Mouse (Mus musculus): ENCODE measurements at regions not wholly inside any gene's neighbourhood (a gene's known extent, or its start where the extent isn't known, plus 50 kb on each side); places are given as distances from the start of the nearest gene placed in this dataset.

GRCm38 (mm10) chr8:128109036-128109435, 249.4 kb upstream of the Nrp1 start:
- Histone ChIP-seq H3K36me3 (replicated peaks) (no peaks in the 10 kb centered on the region), H3K27me3 (ENCODE audit: poor library complexity, severe bottlenecking) (no peaks in the 10 kb centered on the region), H3K4me3 (no peak overlapping the region), H3K4me1 (no peaks in the 10 kb centered on the region), H3K9me3 (no peaks in the 10 kb centered on the region), H3K27ac (no peak overlapping the region)
- no peak for DNase-seq (ENCODE audit: extremely low spot score, low spot score)
- WGBS, result 81% methylated on average over 3 of the region's 3 CpGs

- 91% methylated on average over 3 of the region's 3 CpGs for WGBS
- no peak overlapping the region for H3K4me3 ChIP-seq
- H3K36me3 ChIP-seq (replicated peaks), result no peaks in the 10 kb centered on the region
- DNase-seq (ENCODE audit: extremely low spot score, low spot score), result no peak
- H3K4me1 ChIP-seq, result no peaks in the 10 kb centered on the region
- H3K27me3 ChIP-seq (ENCODE audit: poor library complexity, severe bottlenecking), result no peaks in the 10 kb centered on the region
- H3K27ac ChIP-seq, result no peak overlapping the region
- H3K9me3 ChIP-seq, result no peaks in the 10 kb centered on the region
Measured at GRCm38 (mm10) chr8:128111132-128111531, 247.3 kb upstream of the Nrp1 start.

DNA sequence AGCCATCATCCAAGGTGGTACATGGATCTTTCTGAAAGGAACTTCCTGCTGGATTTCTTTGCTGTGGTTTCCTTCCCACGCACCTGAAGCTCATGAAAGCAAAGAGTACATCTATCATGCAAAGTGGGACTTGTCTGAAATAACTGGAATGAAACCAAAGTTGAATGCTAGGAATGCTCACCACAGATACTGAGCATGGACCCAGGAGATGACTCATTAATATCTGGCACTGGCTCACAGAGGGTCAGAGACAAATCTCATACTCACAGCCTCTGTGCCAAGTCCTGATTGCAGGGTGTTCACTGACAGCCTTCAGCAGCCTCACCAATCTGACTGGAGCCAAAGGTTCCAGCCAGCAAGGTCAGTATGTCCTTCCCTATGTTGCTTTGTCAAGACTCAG, 245.3 kb upstream of the Nrp1 start:
- H3K9me3 ChIP-seq, result no peaks in the 10 kb centered on the region
- no peak for DNase-seq (ENCODE audit: extremely low spot score, low spot score)
- H3K27me3 ChIP-seq (ENCODE audit: poor library complexity, severe bottlenecking), result no peaks in the 10 kb centered on the region
- no peak overlapping the region for H3K4me3 ChIP-seq
- 88% methylated on average over 1 of the region's 1 CpGs for WGBS
- no peaks in the 10 kb centered on the region for H3K4me1 ChIP-seq
- H3K27ac ChIP-seq, result no peak overlapping the region
- H3K36me3 ChIP-seq (replicated peaks), result no peaks in the 10 kb centered on the region

DNA sequence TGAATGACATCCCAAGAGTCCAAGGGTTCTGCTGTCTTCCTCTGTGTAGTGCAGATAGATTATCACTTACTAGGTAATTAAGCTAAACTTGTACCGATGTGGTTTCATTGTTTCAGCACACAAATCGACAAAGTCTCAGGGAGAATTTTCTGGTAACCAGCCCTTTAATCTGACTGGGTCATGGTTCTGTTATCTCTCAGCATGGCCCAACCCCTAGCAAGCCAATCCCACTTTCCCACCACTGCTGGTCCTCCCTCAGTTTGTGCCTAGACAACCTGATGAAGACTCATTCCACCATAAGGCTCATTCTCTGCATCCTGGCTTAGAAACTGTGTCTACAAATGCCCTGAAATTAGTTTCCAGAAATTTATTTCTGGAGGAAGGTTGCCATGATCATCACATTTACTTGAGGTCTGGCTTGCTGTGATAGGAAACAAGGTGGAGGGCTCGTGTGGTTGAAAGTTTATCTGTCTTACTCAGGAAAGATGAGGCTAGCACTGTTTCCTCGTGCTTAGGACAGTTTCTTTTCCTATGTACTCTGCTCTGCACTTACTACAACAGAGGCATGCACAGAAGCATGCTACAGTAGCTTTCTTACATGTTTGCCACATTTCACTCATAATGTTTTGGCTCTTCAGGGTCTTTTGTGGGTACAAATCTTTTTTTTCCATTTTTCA, 217.0 kb upstream of the Nrp1 start:
- H3K36me3 ChIP-seq (replicated peaks), result no peaks in the 10 kb centered on the region
- H3K27me3 ChIP-seq (ENCODE audit: poor library complexity, severe bottlenecking), result no peaks in the 10 kb centered on the region
- no peak overlapping the region for H3K4me3 ChIP-seq
- no peak for DNase-seq (ENCODE audit: extremely low spot score, low spot score)
- H3K4me1 ChIP-seq, result no peaks in the 10 kb centered on the region
- no peak overlapping the region for H3K27ac ChIP-seq
- H3K9me3 ChIP-seq, result no peaks in the 10 kb centered on the region
- 88% methylated on average over 4 of the region's 4 CpGs for WGBS

DNA sequence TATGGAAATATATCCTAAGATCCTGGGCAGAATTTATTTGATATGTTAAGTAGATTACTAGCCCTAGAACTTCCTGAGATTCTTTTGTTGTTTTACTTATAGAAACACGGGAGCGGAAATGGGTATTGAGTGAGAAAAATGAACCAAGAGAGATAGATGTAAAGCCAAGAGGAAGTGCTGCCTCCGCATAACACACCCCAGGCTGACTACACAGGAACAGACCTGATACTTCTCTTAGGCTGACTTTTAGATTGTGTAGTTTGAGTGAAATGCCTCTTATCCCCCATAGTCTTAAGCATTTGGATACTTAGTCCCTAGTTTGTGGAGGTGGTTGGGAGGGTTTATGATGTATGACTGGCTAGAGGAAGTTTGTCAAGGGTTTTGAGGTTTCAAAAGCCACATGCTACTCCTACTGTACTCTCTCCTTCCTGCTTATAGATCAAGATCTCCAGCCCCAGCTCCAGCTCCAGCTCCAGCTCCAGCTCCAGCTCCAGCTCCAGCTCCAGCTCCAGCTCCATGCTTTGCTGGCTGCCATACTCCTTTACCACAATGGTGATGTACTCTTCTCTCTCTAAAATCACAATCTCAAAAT, 210.0 kb upstream of the Nrp1 start:
- WGBS, result 92% methylated on average over 3 of the region's 3 CpGs
- Histone ChIP-seq H3K4me1 (no peaks in the 10 kb centered on the region), H3K27me3 (ENCODE audit: poor library complexity, severe bottlenecking) (peaks cover 3% of the 10 kb centered on the region), H3K36me3 (replicated peaks) (no peaks in the 10 kb centered on the region), H3K27ac (no peak overlapping the region), H3K4me3 (no peak overlapping the region), H3K9me3 (no peaks in the 10 kb centered on the region)
- no peak for DNase-seq (ENCODE audit: extremely low spot score, low spot score)

DNA sequence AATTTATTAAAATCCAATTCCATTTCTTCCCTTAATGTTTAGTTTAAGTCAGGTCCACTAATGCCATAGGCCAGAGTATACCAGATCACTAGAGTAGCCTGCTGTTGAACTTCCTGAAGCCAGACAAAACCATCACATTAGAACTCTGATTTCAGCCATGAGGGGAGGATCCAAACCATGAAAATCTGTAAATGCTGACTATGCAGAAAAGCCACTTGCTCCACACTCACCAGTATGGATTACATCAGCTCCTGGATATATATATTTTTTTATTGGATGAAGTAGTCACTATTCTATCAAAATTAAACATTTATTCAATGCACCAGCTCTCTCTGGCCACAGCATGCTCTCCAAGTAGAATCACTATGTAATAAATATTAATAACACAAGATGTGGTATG, 202.8 kb upstream of the Nrp1 start:
- no peaks in the 10 kb centered on the region for H3K36me3 ChIP-seq (replicated peaks)
- no peak for DNase-seq (ENCODE audit: extremely low spot score, low spot score)
- H3K9me3 ChIP-seq, result no peaks in the 10 kb centered on the region
- peaks cover 50% of the 10 kb centered on the region for H3K27me3 ChIP-seq (ENCODE audit: poor library complexity, severe bottlenecking)
- no peak overlapping the region for H3K27ac ChIP-seq
- H3K4me3 ChIP-seq, result no peak overlapping the region
- H3K4me1 ChIP-seq, result peaks cover 21% of the 10 kb centered on the region

DNA sequence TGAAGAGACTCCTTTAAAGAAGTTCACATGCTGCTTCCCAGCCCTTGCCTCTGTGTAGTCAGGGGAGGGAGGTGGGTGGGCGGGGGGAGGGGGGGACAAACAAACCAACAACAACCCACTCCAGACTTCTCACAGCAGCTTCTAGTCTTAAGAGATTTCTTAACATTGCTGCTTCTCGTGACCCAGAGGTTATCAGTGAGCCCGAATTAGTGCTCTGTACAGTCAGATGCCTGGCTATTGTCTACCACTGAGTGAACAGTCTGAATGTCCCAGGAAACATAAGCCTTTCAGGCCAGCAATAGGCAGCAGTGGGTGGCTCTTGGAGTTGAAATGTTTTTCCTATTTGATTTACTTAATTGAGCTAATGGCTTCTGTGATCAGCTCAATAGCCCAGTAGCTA, 202.2 kb upstream of the Nrp1 start:
- Histone ChIP-seq H3K27ac (no peak overlapping the region), H3K36me3 (replicated peaks) (no peaks in the 10 kb centered on the region), H3K4me3 (no peak overlapping the region), H3K9me3 (no peaks in the 10 kb centered on the region), H3K27me3 (ENCODE audit: poor library complexity, severe bottlenecking) (peaks cover 50% of the 10 kb centered on the region), H3K4me1 (peaks cover 21% of the 10 kb centered on the region)
- WGBS, result 11% methylated on average over 3 of the region's 3 CpGs
- peak; percentile 16 for DNase-seq (ENCODE audit: extremely low spot score, low spot score)

GRCm38 (mm10) chr8:128162857-128163256, 195.5 kb upstream of the Nrp1 start:
- H3K36me3 ChIP-seq (replicated peaks), result no peaks in the 10 kb centered on the region
- no peaks in the 10 kb centered on the region for H3K9me3 ChIP-seq
- H3K27ac ChIP-seq, result no peak overlapping the region
- no peak overlapping the region for H3K4me3 ChIP-seq
- no peak for DNase-seq (ENCODE audit: extremely low spot score, low spot score)
- no peaks in the 10 kb centered on the region for H3K4me1 ChIP-seq
- peaks cover 20% of the 10 kb centered on the region for H3K27me3 ChIP-seq (ENCODE audit: poor library complexity, severe bottlenecking)

GRCm38 (mm10) chr8:128164976-128165375, 193.4 kb upstream of the Nrp1 start:
- DNase-seq (ENCODE audit: extremely low spot score, low spot score), result no peak
- WGBS, result 89% methylated on average over 5 of the region's 5 CpGs
- Histone ChIP-seq H3K9me3 (no peaks in the 10 kb centered on the region), H3K4me1 (peaks cover 15% of the 10 kb centered on the region), H3K4me3 (no peak overlapping the region), H3K36me3 (replicated peaks) (no peaks in the 10 kb centered on the region), H3K27me3 (ENCODE audit: poor library complexity, severe bottlenecking) (peaks cover 4% of the 10 kb centered on the region), H3K27ac (no peak overlapping the region)

DNA sequence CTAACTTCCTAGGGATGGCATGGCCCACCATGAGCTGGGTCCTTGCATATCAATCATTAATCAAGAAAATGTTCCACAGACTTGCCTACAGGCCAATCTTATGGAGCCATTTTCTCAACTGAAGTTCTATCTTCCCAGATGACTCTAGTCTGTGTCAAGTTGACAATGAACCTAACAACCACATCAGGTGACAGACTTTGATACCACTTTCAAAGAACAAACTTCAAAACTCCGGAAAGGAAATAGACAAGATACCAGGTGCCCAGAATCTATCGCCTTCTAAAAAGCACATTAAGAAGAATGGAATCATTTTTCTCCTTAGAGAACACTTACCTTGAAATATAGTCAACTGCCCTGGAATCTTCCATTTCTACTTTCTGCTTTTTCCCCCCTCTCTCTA, 192.8 kb upstream of the Nrp1 start:
- H3K9me3 ChIP-seq, result no peaks in the 10 kb centered on the region
- peaks cover 15% of the 10 kb centered on the region for H3K4me1 ChIP-seq
- no peak for DNase-seq (ENCODE audit: extremely low spot score, low spot score)
- H3K4me3 ChIP-seq, result no peak overlapping the region
- WGBS, result 94% methylated on average over 2 of the region's 2 CpGs
- peaks cover 4% of the 10 kb centered on the region for H3K27me3 ChIP-seq (ENCODE audit: poor library complexity, severe bottlenecking)
- H3K27ac ChIP-seq, result no peak overlapping the region
- H3K36me3 ChIP-seq (replicated peaks), result no peaks in the 10 kb centered on the region

GRCm38 (mm10) chr8:128166097-128166496, 192.3 kb upstream of the Nrp1 start:
- no peak for DNase-seq (ENCODE audit: extremely low spot score, low spot score)
- Histone ChIP-seq H3K27ac (no peak overlapping the region), H3K36me3 (replicated peaks) (no peaks in the 10 kb centered on the region), H3K4me3 (no peak overlapping the region), H3K27me3 (ENCODE audit: poor library complexity, severe bottlenecking) (peaks cover 4% of the 10 kb centered on the region), H3K4me1 (peaks cover 15% of the 10 kb centered on the region), H3K9me3 (no peaks in the 10 kb centered on the region)
- 90% methylated on average over 4 of the region's 4 CpGs for WGBS

DNA sequence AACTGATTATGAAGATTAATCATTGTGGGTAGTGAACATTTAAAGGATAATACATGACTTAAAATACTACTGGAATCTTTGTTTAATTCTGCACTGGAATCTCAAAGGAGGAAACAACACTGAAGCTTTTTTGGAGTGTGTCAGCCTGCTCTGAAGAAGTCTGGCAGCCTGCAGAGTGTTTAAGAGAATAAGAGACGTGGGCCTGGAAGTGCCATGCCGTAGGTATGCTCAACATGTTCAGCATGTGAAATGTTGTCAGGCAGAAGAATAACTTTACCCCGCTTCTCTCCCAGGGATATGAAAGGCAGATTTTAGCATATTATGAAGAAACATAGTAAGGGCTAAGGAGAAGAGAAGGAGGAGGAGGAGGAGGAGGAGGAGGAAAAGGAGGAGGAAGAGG, 189.6 kb upstream of the Nrp1 start:
- H3K9me3 ChIP-seq, result no peaks in the 10 kb centered on the region

GRCm38 (mm10) chr8:128171116-128171515, 187.3 kb upstream of the Nrp1 start:
- H3K27me3 ChIP-seq (ENCODE audit: poor library complexity, severe bottlenecking), result no peaks in the 10 kb centered on the region
- DNase-seq (ENCODE audit: extremely low spot score, low spot score), result no peak
- WGBS, result 77% methylated on average over 1 of the region's 1 CpGs

More for the DNA sequence above, 189.6 kb upstream of the Nrp1 start:
- no peak for DNase-seq (ENCODE audit: extremely low spot score, low spot score)
- H3K27me3 ChIP-seq (ENCODE audit: poor library complexity, severe bottlenecking), result no peaks in the 10 kb centered on the region; the same call in 1 of the 2 replicates
- WGBS, result 85% methylated on average over 3 of the region's 3 CpGs
- no peak overlapping the region for H3K4me3 ChIP-seq
- H3K4me1 ChIP-seq, result peaks cover 15% of the 10 kb centered on the region
- H3K36me3 ChIP-seq (replicated peaks), result no peaks in the 10 kb centered on the region
- H3K27ac ChIP-seq, result no peak overlapping the region

More at GRCm38 (mm10) chr8:128171116-128171515, 187.3 kb upstream of the Nrp1 start:
- Histone ChIP-seq H3K9me3 (no peaks in the 10 kb centered on the region), H3K36me3 (replicated peaks) (no peaks in the 10 kb centered on the region), H3K27ac (no peak overlapping the region), H3K4me3 (no peak overlapping the region), H3K4me1 (peaks cover 15% of the 10 kb centered on the region)

Data from forebrain, embryonic 10.5 days (tissue).